Mouse (Mus musculus): ENCODE results near the gene Evi2. TPM values are rescaled to one million over a fixed set of nuclear protein-coding genes. Genes with fewer than 3 reads are reported as not detected.

The Evi2 gene
- not detected in 2 replicates for polyA plus RNA-seq (2011; ENCODE audit: insufficient read length, low read depth, missing spikeins)

DNA sequence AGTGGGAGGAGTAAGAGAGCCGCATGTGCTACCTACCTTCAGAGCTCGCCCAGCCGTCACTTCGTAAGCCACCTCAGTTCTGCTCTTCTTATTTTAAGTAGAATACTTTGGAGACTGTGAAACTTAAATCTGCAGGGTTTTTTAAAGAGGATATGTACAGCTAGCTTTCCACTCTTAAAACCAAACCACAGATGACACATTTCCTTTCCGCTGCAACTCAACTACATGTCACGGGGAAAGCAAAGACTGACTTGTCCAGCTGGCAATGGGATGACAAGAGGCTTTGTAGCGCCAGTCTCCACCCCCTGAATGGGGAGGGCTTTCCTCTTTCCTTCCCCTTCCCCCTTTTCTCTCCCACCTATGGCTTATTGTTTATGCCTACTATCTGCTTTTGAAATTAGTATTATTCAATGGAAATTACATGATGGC, at the start of gene Evi2, which contains the start of gene Evi2a:
TSS of gene Evi2 (minus strand) at position 257 of the 429 bp plus-strand sequence.
TSS of gene Evi2a (minus strand) at position 277 of the 429 bp plus-strand sequence.
- no peak for TF ChIP-seq CTCF (IDR thresholded peaks at IDR 0.05; ENCODE audit: borderline replicate concordance, insufficient read depth, low read length)
- TF ChIP-seq POLR2A (IDR thresholded peaks at IDR 0.05; ENCODE audit: low read depth, low read length), result no peak
- no peak within 1 kb of the TSS for H3K4me3 ChIP-seq (ENCODE audit: insufficient read depth, low read length)
- H3K4me1 ChIP-seq (ENCODE audit: control insufficient read depth, insufficient read depth, low read length), result peaks cover 9% of the 10 kb centered on the region
- H3K27ac ChIP-seq (ENCODE audit: insufficient read depth, low read length), result peak within 1 kb of the TSS; percentile 47; the same call in 1 of the 2 replicates

DNA sequence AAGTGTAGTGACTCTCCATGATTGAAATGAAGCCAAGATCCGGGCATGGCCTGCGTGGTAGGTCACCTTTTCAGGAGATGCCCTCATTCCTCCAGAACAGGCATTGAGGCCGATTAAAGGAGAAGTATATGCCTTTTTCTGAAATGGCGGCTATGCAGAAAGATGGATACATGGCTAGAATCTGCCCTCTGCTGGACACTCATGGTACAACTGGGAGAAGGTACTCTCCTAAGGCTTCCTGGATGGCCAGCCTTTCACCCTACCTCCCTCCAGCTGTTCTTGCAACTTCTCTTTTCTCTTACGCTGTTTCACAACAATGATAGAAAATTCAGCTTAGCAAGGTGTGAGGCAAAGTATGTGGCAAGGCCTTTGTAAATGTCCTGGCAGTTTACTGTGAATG, 47.4 kb upstream of the Evi2 start:
- Histone ChIP-seq H3K27ac (ENCODE audit: insufficient read depth, low read length) (no peak overlapping the region), H3K4me3 (ENCODE audit: insufficient read depth, low read length) (no peak overlapping the region), H3K4me1 (ENCODE audit: control insufficient read depth, insufficient read depth, low read length) (no peaks in the 10 kb centered on the region)
- no peak for TF ChIP-seq CTCF (IDR thresholded peaks at IDR 0.05; ENCODE audit: borderline replicate concordance, insufficient read depth, low read length)
- no peak for TF ChIP-seq POLR2A (IDR thresholded peaks at IDR 0.05; ENCODE audit: low read depth, low read length)

DNA sequence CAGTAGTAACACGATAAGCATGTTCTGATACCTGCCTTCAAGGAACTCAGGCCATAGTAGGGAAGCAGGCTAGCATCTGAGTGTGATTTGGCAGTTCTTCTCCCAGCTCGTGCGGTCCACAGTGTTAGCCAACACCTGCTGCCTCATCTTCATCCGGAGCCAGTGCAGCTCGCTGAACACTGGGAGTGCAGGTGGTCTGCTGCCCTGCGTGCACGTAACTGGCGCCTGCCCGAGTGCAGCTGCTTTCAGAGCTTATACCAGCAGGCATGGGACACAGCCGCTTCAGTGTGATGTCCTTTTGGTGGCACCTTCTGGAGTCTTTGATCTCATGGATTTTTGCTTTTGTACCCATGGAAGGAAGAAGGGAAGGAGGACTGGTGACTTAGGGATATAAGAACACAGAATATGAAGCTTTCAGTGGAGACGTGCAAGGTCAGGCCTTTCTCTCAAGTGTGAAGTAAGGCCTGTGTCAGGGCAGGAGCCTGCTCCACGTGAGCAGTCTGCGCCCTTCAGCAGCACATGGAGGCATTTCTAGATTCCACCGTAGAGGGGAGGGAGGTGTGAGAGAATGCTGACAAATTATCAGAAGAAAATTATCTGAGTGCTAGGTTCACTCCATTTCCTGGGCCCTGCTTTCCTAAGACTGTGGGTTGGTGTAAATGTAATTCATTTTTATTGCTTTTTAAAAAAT, 45.1 kb upstream of the Evi2 start:
- Histone ChIP-seq H3K4me1 (ENCODE audit: control insufficient read depth, insufficient read depth, low read length) (no peaks in the 10 kb centered on the region), H3K27ac (ENCODE audit: insufficient read depth, low read length) (no peak overlapping the region), H3K4me3 (ENCODE audit: insufficient read depth, low read length) (no peak overlapping the region)
- TF ChIP-seq CTCF (IDR thresholded peaks at IDR 0.05; ENCODE audit: borderline replicate concordance, insufficient read depth, low read length), result no peak
- no peak for TF ChIP-seq POLR2A (IDR thresholded peaks at IDR 0.05; ENCODE audit: low read depth, low read length)

DNA sequence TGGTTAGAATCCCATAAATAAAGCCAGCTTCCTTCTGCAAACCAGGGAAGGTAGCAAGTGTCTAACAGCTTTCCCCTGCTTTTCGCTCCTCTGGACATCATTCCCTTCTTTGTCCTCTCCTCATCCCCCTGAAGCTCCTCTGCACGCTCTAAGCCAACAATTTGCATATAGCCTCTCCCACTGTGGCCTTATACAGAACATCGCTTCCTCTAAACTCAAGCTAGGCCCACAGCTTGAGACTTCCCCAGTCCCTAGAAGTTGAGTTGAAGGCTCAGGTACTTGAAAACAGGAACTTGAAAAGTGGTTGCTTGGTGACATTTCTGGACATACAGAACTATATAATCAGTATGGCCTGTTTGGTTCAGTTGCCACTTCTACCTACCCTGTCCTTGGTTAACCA, 43.4 kb upstream of the Evi2 start:
- no peak overlapping the region for H3K27ac ChIP-seq (ENCODE audit: insufficient read depth, low read length)
- no peaks in the 10 kb centered on the region for H3K4me1 ChIP-seq (ENCODE audit: control insufficient read depth, insufficient read depth, low read length)
- TF ChIP-seq POLR2A (IDR thresholded peaks at IDR 0.05; ENCODE audit: low read depth, low read length) (no peak), CTCF (IDR thresholded peaks at IDR 0.05; ENCODE audit: borderline replicate concordance, insufficient read depth, low read length) (no peak)
- H3K4me3 ChIP-seq (ENCODE audit: insufficient read depth, low read length), result no peak overlapping the region

DNA sequence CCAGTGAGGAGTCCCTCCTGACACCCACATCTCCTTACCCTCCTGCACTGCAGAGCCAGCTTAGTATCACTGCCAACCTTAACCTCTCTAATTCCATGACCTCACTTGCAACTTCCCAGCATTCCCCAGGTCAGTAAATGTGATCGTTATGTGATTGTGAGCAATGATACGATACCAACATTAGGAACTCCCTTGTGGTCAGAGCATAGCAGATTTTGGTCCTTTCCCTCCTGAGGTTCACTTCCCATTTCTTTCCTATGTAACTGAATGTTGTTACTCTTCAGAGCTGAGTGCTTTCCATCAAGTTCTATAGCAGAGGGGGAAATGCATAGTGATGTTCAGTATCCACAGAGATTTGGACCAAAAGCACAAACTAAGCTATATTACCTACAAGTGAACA, 39.9 kb upstream of the Evi2 start:
- no peak overlapping the region for H3K4me3 ChIP-seq (ENCODE audit: insufficient read depth, low read length)
- H3K27ac ChIP-seq (ENCODE audit: insufficient read depth, low read length), result no peak overlapping the region
- no peaks in the 10 kb centered on the region for H3K4me1 ChIP-seq (ENCODE audit: control insufficient read depth, insufficient read depth, low read length)
- no peak for TF ChIP-seq POLR2A (IDR thresholded peaks at IDR 0.05; ENCODE audit: low read depth, low read length)
- TF ChIP-seq CTCF (IDR thresholded peaks at IDR 0.05; ENCODE audit: borderline replicate concordance, insufficient read depth, low read length), result no peak

DNA sequence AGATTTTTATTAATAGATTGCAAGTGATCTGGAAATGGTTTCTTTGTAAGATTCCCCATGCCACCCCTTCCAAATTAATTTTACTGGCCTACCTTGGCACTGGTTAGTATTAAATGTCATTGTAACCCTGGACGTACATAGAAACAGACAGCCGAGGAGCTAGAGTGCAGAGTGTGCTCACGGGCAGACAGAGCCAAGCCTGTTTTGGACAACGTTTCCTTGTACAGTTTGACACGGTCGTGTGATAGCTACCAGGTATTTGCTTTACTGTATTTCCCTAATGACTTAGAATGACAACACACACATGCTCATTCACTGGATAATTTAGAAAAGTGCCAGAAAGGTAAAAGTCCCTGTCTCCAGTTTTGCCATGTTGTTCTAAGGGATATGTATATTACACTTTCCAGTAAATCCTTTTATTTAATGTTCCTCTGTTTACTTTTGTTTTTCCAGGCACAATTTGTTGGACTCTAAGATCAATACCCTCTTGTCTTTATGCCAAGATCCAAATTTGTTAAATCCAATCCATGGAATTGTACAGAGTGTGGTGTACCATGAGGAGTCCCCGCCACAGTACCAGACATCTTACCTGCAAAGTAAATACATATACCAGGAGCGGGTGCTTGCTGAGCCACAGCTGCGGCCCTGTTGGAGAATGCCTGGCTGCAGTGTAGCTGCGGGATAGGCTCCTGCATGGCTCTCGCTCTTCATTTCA, 38.0 kb upstream of the Evi2 start:
- Histone ChIP-seq H3K4me1 (ENCODE audit: control insufficient read depth, insufficient read depth, low read length) (no peaks in the 10 kb centered on the region), H3K27ac (ENCODE audit: insufficient read depth, low read length) (no peak overlapping the region), H3K4me3 (ENCODE audit: insufficient read depth, low read length) (no peak overlapping the region)
- TF ChIP-seq CTCF (IDR thresholded peaks at IDR 0.05; ENCODE audit: borderline replicate concordance, insufficient read depth, low read length), result no peak
- TF ChIP-seq POLR2A (IDR thresholded peaks at IDR 0.05; ENCODE audit: low read depth, low read length), result no peak

DNA sequence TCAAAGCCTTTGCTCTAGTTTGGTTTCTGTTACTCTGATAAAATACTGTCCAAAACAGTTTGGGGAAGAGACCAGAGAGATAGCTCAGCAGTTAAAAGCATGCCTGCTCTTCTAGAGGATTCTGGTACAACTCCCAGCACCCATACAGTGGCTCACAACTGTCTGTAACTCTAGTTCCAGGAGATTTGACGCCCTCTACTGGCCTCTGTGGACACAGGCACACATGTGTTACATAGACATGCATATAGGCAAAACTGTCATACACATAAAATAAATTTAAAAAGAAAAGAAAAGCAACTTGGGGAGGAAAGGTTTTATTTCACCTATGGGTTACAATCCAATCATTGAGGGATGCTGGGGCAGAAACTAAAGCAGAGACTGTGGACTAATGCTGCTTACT, 36.6 kb upstream of the Evi2 start:
- no peak overlapping the region for H3K4me3 ChIP-seq (ENCODE audit: insufficient read depth, low read length)
- H3K4me1 ChIP-seq (ENCODE audit: control insufficient read depth, insufficient read depth, low read length), result no peaks in the 10 kb centered on the region
- H3K27ac ChIP-seq (ENCODE audit: insufficient read depth, low read length), result no peak overlapping the region
- TF ChIP-seq CTCF (IDR thresholded peaks at IDR 0.05; ENCODE audit: borderline replicate concordance, insufficient read depth, low read length) (no peak), POLR2A (IDR thresholded peaks at IDR 0.05; ENCODE audit: low read depth, low read length) (no peak)

DNA sequence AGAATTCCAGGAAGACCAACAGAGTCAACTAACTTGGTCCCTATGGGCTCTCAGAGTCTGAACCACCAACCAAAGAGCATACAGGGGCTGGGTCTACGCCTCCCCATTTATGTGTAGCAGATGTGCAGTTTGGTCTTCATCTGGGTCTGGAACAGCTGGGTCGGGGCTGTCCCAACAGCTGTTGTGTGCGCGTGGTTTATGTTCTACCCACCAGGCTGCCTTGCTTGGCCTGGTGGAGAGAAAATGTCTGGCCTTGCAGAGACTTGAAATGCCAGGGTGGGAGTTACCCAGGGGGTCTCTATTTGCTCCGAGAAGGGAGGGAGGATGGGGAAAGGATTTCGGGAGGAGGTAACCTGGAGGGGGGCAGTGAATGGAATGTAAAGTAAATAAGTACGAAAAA, 33.1 kb upstream of the Evi2 start:
- no peak overlapping the region for H3K27ac ChIP-seq (ENCODE audit: insufficient read depth, low read length)
- TF ChIP-seq CTCF (IDR thresholded peaks at IDR 0.05; ENCODE audit: borderline replicate concordance, insufficient read depth, low read length) (no peak), POLR2A (IDR thresholded peaks at IDR 0.05; ENCODE audit: low read depth, low read length) (no peak)
- no peak overlapping the region for H3K4me3 ChIP-seq (ENCODE audit: insufficient read depth, low read length)
- H3K4me1 ChIP-seq (ENCODE audit: control insufficient read depth, insufficient read depth, low read length), result no peaks in the 10 kb centered on the region

DNA sequence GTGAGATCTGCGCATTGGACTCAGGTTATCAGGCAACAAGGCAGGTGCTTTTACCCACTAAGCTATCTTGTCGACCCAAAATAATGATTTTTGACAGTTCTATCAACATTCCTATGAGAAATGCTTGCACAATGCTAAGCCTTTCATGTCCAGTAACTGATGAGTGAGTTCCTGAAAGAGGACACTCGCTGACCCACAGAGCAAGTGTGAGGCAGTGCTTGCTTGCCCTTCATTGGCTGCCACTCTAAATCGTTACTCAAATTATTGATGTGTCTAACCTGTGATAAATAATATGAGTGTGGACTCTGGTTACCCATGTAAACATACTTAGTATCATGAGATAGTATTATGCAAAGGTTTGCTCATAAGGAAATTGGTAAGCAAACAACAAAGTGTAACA, 30.1 kb upstream of the Evi2 start:
- H3K27ac ChIP-seq (ENCODE audit: insufficient read depth, low read length), result no peak overlapping the region
- TF ChIP-seq POLR2A (IDR thresholded peaks at IDR 0.05; ENCODE audit: low read depth, low read length), result no peak
- no peak for TF ChIP-seq CTCF (IDR thresholded peaks at IDR 0.05; ENCODE audit: borderline replicate concordance, insufficient read depth, low read length)
- H3K4me1 ChIP-seq (ENCODE audit: control insufficient read depth, insufficient read depth, low read length), result no peaks in the 10 kb centered on the region
- no peak overlapping the region for H3K4me3 ChIP-seq (ENCODE audit: insufficient read depth, low read length)

DNA sequence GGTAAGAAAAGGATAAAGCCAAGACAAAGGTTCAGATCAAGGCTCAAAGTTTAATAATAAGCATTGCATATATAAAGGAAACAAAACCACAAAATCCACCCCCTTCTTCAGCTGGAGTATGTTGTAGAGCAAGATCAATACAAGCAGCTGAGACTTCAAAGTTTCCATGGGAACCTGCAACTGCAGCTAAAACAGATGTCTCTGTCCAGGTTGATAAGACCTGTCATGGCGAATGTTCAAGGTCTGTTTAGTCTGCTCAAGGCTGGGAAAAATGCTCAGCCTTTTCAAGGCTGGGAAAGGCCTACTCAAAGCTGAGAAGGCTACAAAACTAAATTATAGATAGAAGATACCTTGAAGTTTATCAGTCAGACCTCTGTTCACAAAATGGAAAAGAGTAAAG, 22.2 kb upstream of the Evi2 start:
- TF ChIP-seq CTCF (IDR thresholded peaks at IDR 0.05; ENCODE audit: borderline replicate concordance, insufficient read depth, low read length) (no peak), POLR2A (IDR thresholded peaks at IDR 0.05; ENCODE audit: low read depth, low read length) (no peak)
- no peak overlapping the region for H3K27ac ChIP-seq (ENCODE audit: insufficient read depth, low read length)
- no peak overlapping the region for H3K4me3 ChIP-seq (ENCODE audit: insufficient read depth, low read length)
- H3K4me1 ChIP-seq (ENCODE audit: control insufficient read depth, insufficient read depth, low read length), result no peaks in the 10 kb centered on the region

Data from embryonic fibroblast, embryonic 13.5 days (primary cell).